Mouse (Mus musculus) forebrain, embryonic 16.5 days (tissue): ENCODE results near the gene Adam8. TPM values are rescaled to one million over a fixed set of nuclear protein-coding genes. Genes with fewer than 3 reads are reported as not detected.
A peak's percentile ranks its signal among the peaks of the same experiment; 100 is the strongest.

Source experiments
- ATAC-seq: fragments of 200-750 bp; cut with Nextera tagmentation; 2 replicates; pipeline ENCODE4 v1.8.0; 2017; ENCODE audit warnings: mild to moderate bottlenecking, moderate library complexity
- H3K27ac ChIP-seq: fragments of 300-500 bp; sonication (generic); 2 replicates; pipeline ENCODE4 v1.5.1; 2014; ENCODE audit warnings: low read length, control low read depth
- H3K27me3 ChIP-seq: fragments of 300-500 bp; sonication (generic); replicated peaks from 2 replicates; pipeline ENCODE4 v1.6.1; 2014; ENCODE audit warnings: low read length; ENCODE audit not compliant: control insufficient read depth, insufficient read depth
- H3K36me3 ChIP-seq: fragments of 300-500 bp; sonication (generic); 2 replicates; pipeline ENCODE4 v1.6.1; 2014; ENCODE audit not compliant: control insufficient read depth, insufficient read depth
- H3K4me1 ChIP-seq: fragments of 300-500 bp; sonication (generic); replicated peaks from 2 replicates; pipeline ENCODE4 v1.6.1; 2014; ENCODE audit warnings: low read length; ENCODE audit not compliant: control insufficient read depth, insufficient read depth
- H3K4me2 ChIP-seq: fragments of 300-500 bp; sonication (generic); 2 replicates; pipeline ENCODE4 v1.6.1; 2014; ENCODE audit warnings: mild to moderate bottlenecking, low read length, control low read depth
- H3K4me3 ChIP-seq: fragments of 300-500 bp; sonication (generic); replicated peaks from 2 replicates; pipeline ENCODE4 v1.5.1; 2014; ENCODE audit warnings: mild to moderate bottlenecking, low read length, control low read depth
- H3K9ac ChIP-seq: fragments of 300-500 bp; sonication (generic); replicated peaks from 2 replicates; pipeline ENCODE4 v1.6.1; 2014; ENCODE audit warnings: low read depth, low read length, control low read depth
- H3K9me3 ChIP-seq: fragments of 300-500 bp; sonication (generic); 2 replicates; pipeline ENCODE4 v1.6.1; 2016; ENCODE audit warnings: low read length; ENCODE audit not compliant: control insufficient read depth
- WGBS: fragments of 180-500 bp; shearing (Covaris S2); extraction: QIAGEN DNeasy Blood & Tissue Kit; methylation state at CpG from one replicate; pipeline ENCODE4 v1.1.7; 2014; 5-methylcytosine and 5-hydroxymethylcytosine counted together
- polyA plus RNA-seq: library from polyadenylated mRNA; unstranded; fragments of >200 nt; fragmentation: Nextera tagmentation; extraction: Ambion mirVana; gene quantifications from 2 replicates; pipeline ENCODE4 v1.2.1, GENCODE M21; 2015

The Adam8 gene
- polyA plus RNA-seq, 1 experiment from 2014 or later, result 4.7 TPM

GRCm38 (mm10) chr7:139970979-139971378 lies 21.4 kb downstream of the Adam8 start:
- Histone ChIP-seq H3K9me3 (no peaks in the 10 kb centered on the region), H3K9ac (no peak overlapping the region), H3K4me1 (no peaks in the 10 kb centered on the region), H3K36me3 (no peaks in the 10 kb centered on the region), H3K4me3 (no peak overlapping the region), H3K27me3 (peaks cover 3% of the 10 kb centered on the region), H3K4me2 (no peak overlapping the region), H3K27ac (no peak overlapping the region)
- WGBS, result 75% methylated on average over 5 of the region's 5 CpGs
- no peak for ATAC-seq

- Histone ChIP-seq H3K27me3 (peaks cover 3% of the 10 kb centered on the region), H3K9ac (no peak overlapping the region), H3K4me3 (no peak overlapping the region), H3K9me3 (no peaks in the 10 kb centered on the region), H3K4me2 (no peak overlapping the region), H3K36me3 (no peaks in the 10 kb centered on the region), H3K27ac (no peak overlapping the region), H3K4me1 (no peaks in the 10 kb centered on the region)
- no peak for ATAC-seq
- 85% methylated on average over 10 of the region's 10 CpGs for WGBS
These were observed 22.0 kb downstream of the Adam8 start for GRCm38 (mm10) chr7:139970216-139970919.

- H3K9me3 ChIP-seq, result no peaks in the 10 kb centered on the region
- H3K4me1 ChIP-seq, result no peaks in the 10 kb centered on the region
- 35% methylated on average over 10 of the region's 10 CpGs for WGBS
- no peak overlapping the region for H3K9ac ChIP-seq
- H3K4me2 ChIP-seq, result no peak overlapping the region
- H3K36me3 ChIP-seq, result no peaks in the 10 kb centered on the region
- H3K27me3 ChIP-seq, result peaks cover 3% of the 10 kb centered on the region
- H3K4me3 ChIP-seq, result no peak overlapping the region
- no peak overlapping the region for H3K27ac ChIP-seq
- peak; percentile 58; the same call in 1 of the 2 replicates for ATAC-seq
These were observed 22.8 kb downstream of the Adam8 start for GRCm38 (mm10) chr7:139969348-139970130.

GRCm38 (mm10) chr7:139968428-139968827 lies 23.9 kb downstream of the Adam8 start:
- Histone ChIP-seq H3K36me3 (no peaks in the 10 kb centered on the region), H3K4me3 (no peak overlapping the region), H3K4me2 (no peak overlapping the region), H3K9me3 (no peaks in the 10 kb centered on the region), H3K27me3 (peaks cover 3% of the 10 kb centered on the region), H3K4me1 (no peaks in the 10 kb centered on the region), H3K27ac (no peak overlapping the region), H3K9ac (no peak overlapping the region)
- no peak for ATAC-seq
- WGBS, result 44% methylated on average over 5 of the region's 5 CpGs

GRCm38 (mm10) chr7:139967175-139967574 lies 25.2 kb downstream of the Adam8 start:
- ATAC-seq, result no peak
- 6% methylated on average over 4 of the region's 4 CpGs for WGBS
- H3K27me3 ChIP-seq, result peaks cover 3% of the 10 kb centered on the region
- H3K9ac ChIP-seq, result no peak overlapping the region
- no peak overlapping the region for H3K4me2 ChIP-seq
- no peak overlapping the region for H3K4me3 ChIP-seq
- H3K9me3 ChIP-seq, result no peaks in the 10 kb centered on the region
- H3K4me1 ChIP-seq, result no peaks in the 10 kb centered on the region
- H3K36me3 ChIP-seq, result no peaks in the 10 kb centered on the region
- H3K27ac ChIP-seq, result no peak overlapping the region

- WGBS, result 58% methylated on average over 4 of the region's 4 CpGs
- Histone ChIP-seq H3K36me3 (no peaks in the 10 kb centered on the region), H3K9ac (no peak overlapping the region), H3K4me1 (no peaks in the 10 kb centered on the region), H3K27ac (no peak overlapping the region), H3K27me3 (peaks cover 3% of the 10 kb centered on the region), H3K4me3 (no peak overlapping the region), H3K4me2 (no peak overlapping the region), H3K9me3 (no peaks in the 10 kb centered on the region)
- ATAC-seq, result no peak
These were observed 28.5 kb downstream of the Adam8 start for GRCm38 (mm10) chr7:139963814-139964213.

- H3K36me3 ChIP-seq, result no peaks in the 10 kb centered on the region
- no peak for ATAC-seq
- no peak overlapping the region for H3K9ac ChIP-seq
- no peaks in the 10 kb centered on the region for H3K27me3 ChIP-seq
- no peak overlapping the region for H3K27ac ChIP-seq
- H3K4me1 ChIP-seq, result peaks cover 3% of the 10 kb centered on the region; the same call in 1 of the 2 replicates
- WGBS, result 93% methylated on average over 10 of the region's 10 CpGs
- no peaks in the 10 kb centered on the region for H3K9me3 ChIP-seq
- no peak overlapping the region for H3K4me2 ChIP-seq
- no peak overlapping the region for H3K4me3 ChIP-seq
These were observed 31.2 kb downstream of the Adam8 start for GRCm38 (mm10) chr7:139961141-139961540.

- H3K4me1 ChIP-seq, result peaks cover 3% of the 10 kb centered on the region; the same call in 1 of the 2 replicates
- no peak overlapping the region for H3K27ac ChIP-seq
- no peaks in the 10 kb centered on the region for H3K36me3 ChIP-seq
- no peak overlapping the region for H3K4me3 ChIP-seq
- WGBS, result 25% methylated on average over 11 of the region's 11 CpGs
- ATAC-seq, result peak; percentile 52
- no peaks in the 10 kb centered on the region for H3K9me3 ChIP-seq
- no peaks in the 10 kb centered on the region for H3K27me3 ChIP-seq
- no peak overlapping the region for H3K4me2 ChIP-seq
- H3K9ac ChIP-seq, result no peak overlapping the region
These were observed 34.4 kb downstream of the Adam8 start for GRCm38 (mm10) chr7:139957958-139958357.

- no peak overlapping the region for H3K9ac ChIP-seq
- H3K4me3 ChIP-seq, result no peak overlapping the region
- H3K4me1 ChIP-seq, result peaks cover 3% of the 10 kb centered on the region; the same call in 1 of the 2 replicates
- H3K36me3 ChIP-seq, result no peaks in the 10 kb centered on the region
- ATAC-seq, result no peak
- 57% methylated on average over 11 of the region's 11 CpGs for WGBS
- H3K9me3 ChIP-seq, result no peaks in the 10 kb centered on the region
- H3K27ac ChIP-seq, result no peak overlapping the region
- H3K27me3 ChIP-seq, result no peaks in the 10 kb centered on the region
- no peak overlapping the region for H3K4me2 ChIP-seq
These were observed 34.9 kb downstream of the Adam8 start for GRCm38 (mm10) chr7:139957437-139957836.
